Mouse (Mus musculus): ENCODE data around the gene Igflr1.

Igflr1 gene

DNA sequence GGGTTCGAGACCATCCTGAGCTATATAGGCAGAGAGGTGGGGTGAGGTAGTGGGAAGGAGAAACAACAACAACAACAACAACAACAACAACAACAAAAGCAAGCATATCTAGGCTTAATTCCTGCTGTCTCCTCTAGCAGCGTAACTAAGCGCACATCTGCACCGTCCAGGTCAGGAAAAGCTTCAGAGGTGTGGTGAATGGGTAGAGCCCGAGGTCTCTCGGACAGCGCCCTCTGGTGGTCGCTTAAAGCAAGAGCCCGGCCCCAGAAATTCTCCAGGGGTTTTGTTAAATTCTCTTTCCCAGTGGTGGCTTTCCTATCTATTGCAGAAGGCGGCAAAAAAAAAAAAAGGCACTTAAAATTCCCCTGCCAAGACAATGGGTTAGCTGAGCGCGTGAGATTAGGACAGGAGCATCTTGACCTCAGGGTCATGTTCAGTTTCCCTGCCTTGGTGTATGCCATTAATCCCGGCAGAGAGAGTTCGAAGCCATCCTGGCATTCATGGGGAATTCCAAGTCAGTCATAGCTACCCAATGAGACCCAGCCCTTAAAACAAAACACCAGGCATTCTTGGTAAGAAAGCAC, 48.4 kb downstream of the Igflr1 start:
- DNase-seq, result peak; percentile 61 to 86

DNA sequence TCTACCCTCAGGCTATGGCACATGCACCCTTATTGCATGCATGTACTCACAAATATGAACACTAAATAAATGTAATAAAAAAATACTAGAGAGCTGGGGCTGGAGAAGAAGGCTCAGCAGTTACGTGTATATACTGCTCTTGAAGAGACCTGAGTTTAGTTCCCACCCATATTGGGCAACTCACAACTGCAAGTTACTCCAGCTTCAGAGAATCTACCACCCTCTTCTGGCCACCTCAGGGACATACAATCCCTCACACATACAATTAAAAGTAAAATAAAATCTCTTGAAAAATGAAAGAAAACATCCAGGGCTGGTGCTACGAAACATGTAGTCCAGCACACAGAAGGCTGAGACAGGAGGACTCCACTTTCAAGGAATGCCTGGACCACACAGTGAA, 49.2 kb downstream of the Igflr1 start:
- DNase-seq, result no peak

DNA sequence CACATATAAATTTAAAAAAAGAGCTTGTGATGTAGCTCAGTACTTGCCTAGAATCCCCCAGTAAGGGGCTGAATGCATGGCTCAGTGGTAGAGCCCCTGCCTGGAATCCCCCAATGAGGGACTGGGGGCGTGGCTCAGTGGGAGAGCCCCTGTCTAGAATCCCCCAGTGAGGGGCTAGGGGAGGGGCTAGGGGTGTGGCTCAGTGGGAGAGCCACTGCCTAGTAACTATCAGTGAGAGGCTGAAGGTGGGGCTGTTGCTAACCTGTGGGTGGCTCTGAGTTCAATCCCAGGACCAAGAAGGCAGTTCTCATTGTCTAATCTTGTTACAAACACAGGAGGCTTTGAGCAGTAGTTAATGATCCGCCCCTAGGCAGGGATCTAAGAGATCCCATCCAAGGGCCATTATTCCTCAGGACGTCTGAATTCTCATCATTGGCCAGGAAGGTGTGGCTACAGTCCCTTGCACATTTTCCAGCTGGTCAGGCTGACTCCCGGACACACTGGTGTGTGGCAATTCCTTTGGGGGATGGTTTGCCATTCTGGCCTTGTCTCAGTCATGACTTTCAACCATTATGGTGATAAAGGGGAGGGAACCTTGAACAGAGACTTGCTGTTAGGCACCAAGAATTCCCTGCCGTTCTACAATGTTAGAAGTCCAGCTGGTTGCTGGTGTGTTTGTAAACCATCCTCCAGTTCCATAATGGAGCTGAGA, 50.0 kb downstream of the Igflr1 start:
- no peak for DNase-seq

All from kidney, postnatal 36 days (tissue).